Mouse (Mus musculus): Measurements from ENCODE around the gene Gpr141. TPM values are rescaled to one million over a fixed set of nuclear protein-coding genes. Genes with fewer than 3 reads are reported as not detected.

Gpr141 gene
- under 1 TPM in 1 of 2 experiments, not detected in 1; 0.62 TPM for polyA plus RNA-seq (2017; shearing (Covaris generic))

DNA sequence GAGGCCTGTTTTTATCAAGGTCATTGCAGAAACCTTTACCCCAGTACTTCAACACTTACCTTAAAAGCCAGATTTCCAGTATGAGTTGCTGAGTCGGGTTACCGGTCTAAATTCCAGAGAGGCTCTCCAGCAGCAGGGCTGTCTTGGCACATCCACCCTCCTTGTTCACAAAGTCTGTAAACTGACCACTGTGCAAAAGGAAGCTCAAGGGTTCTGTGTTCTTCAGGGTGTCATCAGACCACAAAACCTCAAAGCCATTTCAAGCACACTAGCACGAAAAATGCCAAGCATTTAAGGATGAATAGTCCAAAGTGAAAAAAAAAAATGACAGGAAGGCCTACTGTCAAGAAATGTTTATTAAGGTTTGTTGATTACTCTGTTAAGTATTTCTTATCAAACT is at the start of gene Gpr141:
TSS of gene Gpr141 (minus strand) at position 187 of the 400 bp plus-strand sequence.

Other genes starting within 250 kb of the Gpr141 start
- gene Epdr1, start 204.3 kb downstream of the Gpr141 start, polyA plus RNA-seq (2017; shearing (Covaris generic)): under 1 TPM; 0.39 to 0.71 TPM
- under 1 TPM in 1 of 2 experiments, not detected in 1; 0.07 TPM for gene Sfrp4, start 201.2 kb downstream of the Gpr141 start, polyA plus RNA-seq (2017; shearing (Covaris generic))
- under 1 TPM in 1 of 2 experiments, not detected in 1; 0.11 TPM for gene Nme8, start 126.5 kb downstream of the Gpr141 start, polyA plus RNA-seq (2017; shearing (Covaris generic))